ENCODE assay signal across 8 mouse cellular contexts in genomic region chr13:51791604-51792003, GRCm38 (mm10). TPM values are rescaled to one million over a fixed set of nuclear protein-coding genes. Genes with fewer than 3 reads are reported as not detected.
DNase-seq lines count a peak whose midpoint lies in the region; ATAC-seq and TF ChIP-seq lines count a peak whose summit lies in the region.

No protein-coding gene starts in this region.

- TF ChIP-seq EP300 in stomach, postnatal 0 days (optimal IDR thresholded peaks at IDR 0.05): no peak

- no peaks in the 10 kb centered on the region for H3K36me3 ChIP-seq in heart, embryonic 13.5 days
- H3K36me3 ChIP-seq in thymus, adult 2 months (ENCODE audit: control insufficient read depth, insufficient read depth, low read length): no peaks in the 10 kb centered on the region
- H3K36me3 ChIP-seq in kidney, postnatal 0 days (ENCODE audit: insufficient read depth, low read length): no peaks in the 10 kb centered on the region
- H3K36me3 ChIP-seq in stomach, postnatal 0 days (ENCODE audit: control insufficient read depth, insufficient read depth, low read length): no peaks in the 10 kb centered on the region

- H3K4me3 ChIP-seq in heart, embryonic 13.5 days: peak overlapping the region; percentile 72
- H3K4me3 ChIP-seq in thymus, adult 2 months (ENCODE audit: control insufficient read depth, insufficient read depth, low read length): peak overlapping the region; percentile 76
- peak overlapping the region; percentile 87; the same call in 1 of the 2 replicates for H3K4me3 ChIP-seq in kidney, postnatal 0 days (replicated peaks; ENCODE audit: low read depth, low read length)
- peak overlapping the region; percentile 79; the same call in 1 of the 2 replicates for H3K4me3 ChIP-seq in stomach, postnatal 0 days (ENCODE audit: low read depth, low read length)

- DNase-seq in heart, postnatal 4 days: no peak
- no peak for DNase-seq in thymus, adult 2 months
- no peak for DNase-seq in thymus, adult 18-20 months
- no peak for DNase-seq in kidney, postnatal 0 days (ENCODE audit: low spot score)
- DNase-seq in stomach, postnatal 0 days (ENCODE audit: low spot score): no peak
- DNase-seq in yolk sac, embryonic 10.5 days (ENCODE audit: low spot score): no peak

- no peaks in the 10 kb centered on the region for H3K9me3 ChIP-seq in heart, embryonic 13.5 days
- H3K9me3 ChIP-seq in kidney, postnatal 0 days (replicated peaks; ENCODE audit: low read length): no peaks in the 10 kb centered on the region
- no peaks in the 10 kb centered on the region for H3K9me3 ChIP-seq in stomach, postnatal 0 days (ENCODE audit: control insufficient read depth, low read length)

- ATAC-seq in heart, embryonic 13.5 days (ENCODE audit: extremely low read depth, insufficient number of reproducible peaks, low FRiP score, low TSS enrichment): no peak
- ATAC-seq in kidney, postnatal 0 days (replicated peaks; ENCODE audit: low FRiP score, low read depth): no peak; the same call in 1 of the 2 replicates
- no peak for ATAC-seq in stomach, postnatal 0 days (ENCODE audit: low FRiP score, low TSS enrichment)
- no peak for ATAC-seq in megakaryocyte-erythroid progenitor cell, adult 5-6 weeks (replicated peaks; ENCODE audit: low FRiP score, low TSS enrichment, poor library complexity, severe bottlenecking)

- H3K27ac ChIP-seq in heart, embryonic 13.5 days (replicated peaks): no peak overlapping the region
- no peak overlapping the region for H3K27ac ChIP-seq in thymus, adult 2 months (ENCODE audit: control insufficient read depth, insufficient read depth, low read length)
- no peak overlapping the region for H3K27ac ChIP-seq in kidney, postnatal 0 days
- H3K27ac ChIP-seq in stomach, postnatal 0 days (replicated peaks): no peak overlapping the region

- TF ChIP-seq CTCF in thymus, adult 2 months (IDR thresholded peaks at IDR 0.05; ENCODE audit: borderline replicate concordance, control insufficient read depth, extremely low read depth, insufficient read depth, low read length, poor library complexity): no peak
- no peak for TF ChIP-seq CTCF in kidney, postnatal 0 days (IDR thresholded peaks at IDR 0.05; ENCODE audit: low read depth)
- TF ChIP-seq CTCF in stomach, postnatal 0 days (IDR thresholded peaks at IDR 0.05; ENCODE audit: low read depth): no peak

- H3K27me3 ChIP-seq in heart, embryonic 13.5 days (replicated peaks): peaks cover 5% of the 10 kb centered on the region
- no peaks in the 10 kb centered on the region for H3K27me3 ChIP-seq in thymus, adult 2 months (ENCODE audit: control insufficient read depth, insufficient read depth, low read length)
- no peaks in the 10 kb centered on the region for H3K27me3 ChIP-seq in kidney, postnatal 0 days (ENCODE audit: insufficient read depth, low read length)
- no peaks in the 10 kb centered on the region for H3K27me3 ChIP-seq in stomach, postnatal 0 days (ENCODE audit: control insufficient read depth, insufficient read depth, low read length)

- peak overlapping the region; percentile 79 for H3K4me2 ChIP-seq in heart, embryonic 13.5 days
- H3K4me2 ChIP-seq in kidney, postnatal 0 days (ENCODE audit: low read length): peak overlapping the region; percentile 94
- peak overlapping the region; percentile 93; the same call in 1 of the 2 replicates for H3K4me2 ChIP-seq in stomach, postnatal 0 days (replicated peaks; ENCODE audit: low read depth)

- H3K4me1 ChIP-seq in heart, embryonic 13.5 days: peaks cover 40% of the 10 kb centered on the region
- H3K4me1 ChIP-seq in thymus, adult 2 months (replicated peaks; ENCODE audit: control insufficient read depth, insufficient read depth, low read length): peaks cover 44% of the 10 kb centered on the region
- peaks cover 10% of the 10 kb centered on the region; the same call in 1 of the 2 replicates for H3K4me1 ChIP-seq in kidney, postnatal 0 days (replicated peaks; ENCODE audit: insufficient read depth, low read length)
- no peaks in the 10 kb centered on the region for H3K4me1 ChIP-seq in stomach, postnatal 0 days (replicated peaks; ENCODE audit: control insufficient read depth, insufficient read depth)

- TF ChIP-seq POLR2A in thymus, adult 2 months (IDR thresholded peaks at IDR 0.05; ENCODE audit: control insufficient read depth, extremely low read depth, insufficient read depth, low read length, poor library complexity): no peak

- peak overlapping the region; percentile 86; the same call in 1 of the 2 replicates for H3K9ac ChIP-seq in heart, embryonic 13.5 days
- H3K9ac ChIP-seq in kidney, postnatal 0 days (ENCODE audit: low read depth, low read length): peak overlapping the region; percentile 82; the same call in 1 of the 2 replicates
- no peak overlapping the region for H3K9ac ChIP-seq in stomach, postnatal 0 days (ENCODE audit: low read length)

- WGBS in heart, embryonic 13.5 days: 68% methylated on average over 3 of the region's 3 CpGs
- WGBS in thymus, adult 2 months: 44% methylated on average over 3 of the region's 3 CpGs
- 59% methylated on average over 3 of the region's 3 CpGs for WGBS in kidney, postnatal 0 days
- 67% methylated on average over 3 of the region's 3 CpGs for WGBS in stomach, postnatal 0 days

RNA-seq across cellular contexts. Expression of gene Sema4d, which starts 1.9 kb away (rescaled TPM):
- 13.0 and 13.9 TPM in 2 replicates for polyA plus RNA-seq in heart, embryonic 13.5 days (2015; fragmentation: Nextera tagmentation; extraction: Ambion mirVana)
- 10 to 100 TPM; 54.7 to 61.4 TPM for total RNA-seq in heart, postnatal 4 days (2021)
- polyA plus RNA-seq in thymus, adult 2 months (2012; rRNA removed): 156 and 182 TPM in 2 replicates
- 23.8 and 24.6 TPM in 2 replicates for polyA plus RNA-seq in kidney, postnatal 0 days (2015; fragmentation: Nextera tagmentation; extraction: Ambion mirVana)
- polyA plus RNA-seq in stomach, postnatal 0 days (2015; fragmentation: Nextera tagmentation; extraction: Ambion mirVana): 6.7 and 8.0 TPM in 2 replicates
- total RNA-seq in megakaryocyte-erythroid progenitor cell, adult 5-6 weeks (2014; fragmentation: Nextera tagmentation): 38.5 and 38.8 TPM in 2 replicates
- 16.0 and 18.0 TPM in 2 replicates for total RNA-seq in megakaryocyte-erythroid progenitor cell, adult 5-6 weeks (2017)

RNA-seq across cellular contexts. Expression of gene Gadd45g, which starts 54.9 kb away (rescaled TPM):
- polyA plus RNA-seq in heart, embryonic 13.5 days (2015; fragmentation: Nextera tagmentation; extraction: Ambion mirVana): 51.2 and 51.8 TPM in 2 replicates
- 10 to 100 TPM; 23.8 to 29.4 TPM for total RNA-seq in heart, postnatal 4 days (2021)
- polyA plus RNA-seq in thymus, adult 2 months (2012; rRNA removed): 15.0 and 16.2 TPM in 2 replicates
- polyA plus RNA-seq in kidney, postnatal 0 days (2015; fragmentation: Nextera tagmentation; extraction: Ambion mirVana): 58.0 and 60.1 TPM in 2 replicates
- 37.1 and 39.1 TPM in 2 replicates for polyA plus RNA-seq in stomach, postnatal 0 days (2015; fragmentation: Nextera tagmentation; extraction: Ambion mirVana)
- 3.4 and 6.4 TPM in 2 replicates for total RNA-seq in megakaryocyte-erythroid progenitor cell, adult 5-6 weeks (2014; fragmentation: Nextera tagmentation)
- total RNA-seq in megakaryocyte-erythroid progenitor cell, adult 5-6 weeks (2017): 11.5 and 12.9 TPM in 2 replicates
